Mouse (Mus musculus): ENCODE data around the gene Aprt.

Aprt gene

GRCm38 (mm10) chr8:122531312-122531711, 45.4 kb downstream of the Aprt start:
- DNase-seq (ENCODE audit: extremely low spot score): no peak

GRCm38 (mm10) chr8:122529159-122529558, 47.5 kb downstream of the Aprt start:
- DNase-seq (ENCODE audit: extremely low spot score): no peak

- no peak for DNase-seq (ENCODE audit: extremely low spot score)
Measured at GRCm38 (mm10) chr8:122527937-122528336, 48.8 kb downstream of the Aprt start.

GRCm38 (mm10) chr8:122526526-122527170, 50.1 kb downstream of the Aprt start:
- DNase-seq (ENCODE audit: extremely low spot score): no peak

GRCm38 (mm10) chr8:122526084-122526483, 50.6 kb downstream of the Aprt start:
- DNase-seq (ENCODE audit: extremely low spot score): no peak

GRCm38 (mm10) chr8:122525004-122525403, 51.7 kb downstream of the Aprt start:
- DNase-seq (ENCODE audit: extremely low spot score): no peak

Measured in embryo, embryonic 9.5 days (tissue).